22 mouse cellular contexts compared by ENCODE assay signal in genomic region chr12:86628050-86628782, GRCm38 (mm10). TPM values are rescaled to one million over a fixed set of nuclear protein-coding genes. Genes with fewer than 3 reads are reported as not detected.
DNase-seq lines count a peak whose midpoint lies in the region; ATAC-seq and TF ChIP-seq lines count a peak whose summit lies in the region.
"Had no signal": no experiment of that assay in that cellular context is flagged by ENCODE, and none has a peak within 500 bp of the region (broad histone marks: within the 10 kb centered on the region; RNA-seq: fewer than 3 reads in every experiment).

No protein-coding gene starts in this region.

- no peak overlapping the region for H3K9ac ChIP-seq in heart, embryonic 11.5 days (ENCODE audit: low read depth, low read length)
- no peak overlapping the region for H3K9ac ChIP-seq in lung, postnatal 0 days (replicated peaks; ENCODE audit: low read depth)
- H3K9ac ChIP-seq in stomach, embryonic 16.5 days (ENCODE audit: low read length) = no peak overlapping the region
- H3K9ac ChIP-seq: embryonic facial prominence, embryonic 13.5 days; hindbrain, embryonic 15.5 days; limb, embryonic 15.5 days; liver, embryonic 15.5 days; midbrain, embryonic 13.5 days; neural tube, embryonic 12.5 days had no signal

- peak; percentile 7; the same call in 1 of the 2 replicates for ATAC-seq in heart, embryonic 11.5 days (replicated peaks; ENCODE audit: insufficient number of reproducible peaks, low FRiP score, low TSS enrichment)
- ATAC-seq in lung, postnatal 0 days = peak; percentile 85
- ATAC-seq in stomach, embryonic 16.5 days (ENCODE audit: insufficient read depth, low FRiP score) = 0 out of 2 replicates have a peak, but pooled peaks have one; percentile 37
- ATAC-seq: forebrain, embryonic 14.5 days; intestine, postnatal 0 days; midbrain, embryonic 13.5 days had no signal

- DNase-seq in heart, embryonic 10.5 days (ENCODE audit: low spot score) = no peak
- peak; percentile 17 for DNase-seq in kidney, postnatal 14 days
- no peak for DNase-seq in kidney, postnatal 25 days
- peak; percentile 60 for DNase-seq in lung, postnatal 0 days (ENCODE audit: low spot score)
- no peak for DNase-seq in layer of hippocampus, adult 9-11 months
- DNase-seq: cerebellum, adult 11 months; cerebellum, postnatal 14 days; gastrocnemius, postnatal 14 days; heart, postnatal 4 days; right cerebral cortex, postnatal 4 days; thymus, postnatal 25 days had no signal

- no peaks in the 10 kb centered on the region for H3K36me3 ChIP-seq in heart, embryonic 11.5 days (ENCODE audit: control insufficient read depth, insufficient read depth, low read length)
- no peaks in the 10 kb centered on the region for H3K36me3 ChIP-seq in heart, embryonic 10.5 days
- H3K36me3 ChIP-seq in lung, postnatal 0 days (ENCODE audit: insufficient read depth, low read length) = no peaks in the 10 kb centered on the region
- H3K36me3 ChIP-seq in stomach, embryonic 16.5 days (ENCODE audit: control insufficient read depth, insufficient read depth, low read length) = no peaks in the 10 kb centered on the region
- H3K36me3 ChIP-seq: embryonic facial prominence, embryonic 13.5 days; hindbrain, embryonic 15.5 days; limb, embryonic 15.5 days; liver, embryonic 15.5 days; midbrain, embryonic 13.5 days; neural tube, embryonic 12.5 days had no signal

- H3K27ac ChIP-seq in heart, embryonic 11.5 days (ENCODE audit: low read depth, low read length) = no peak overlapping the region
- no peak overlapping the region; the same call in 1 of the 2 replicates for H3K27ac ChIP-seq in heart, embryonic 10.5 days
- 0 out of 2 replicates have a peak overlapping the region, but pooled peaks have one; percentile 43 for H3K27ac ChIP-seq in lung, postnatal 0 days (ENCODE audit: low read length)
- H3K27ac ChIP-seq in stomach, embryonic 16.5 days (ENCODE audit: low read length) = no peak overlapping the region
- H3K27ac ChIP-seq: embryonic facial prominence, embryonic 13.5 days; hindbrain, embryonic 15.5 days; layer of hippocampus, adult 2 months; limb, embryonic 15.5 days; liver, embryonic 15.5 days; midbrain, embryonic 13.5 days; neural tube, embryonic 12.5 days had no signal

- H3K4me1 ChIP-seq in heart, embryonic 11.5 days (ENCODE audit: control insufficient read depth, insufficient read depth, low read length) = peaks cover 12% of the 10 kb centered on the region
- peaks cover 13% of the 10 kb centered on the region for H3K4me1 ChIP-seq in heart, embryonic 10.5 days
- peaks cover 5% of the 10 kb centered on the region; the same call in 1 of the 2 replicates for H3K4me1 ChIP-seq in lung, postnatal 0 days (ENCODE audit: insufficient read depth, low read depth, low read length)
- no peaks in the 10 kb centered on the region for H3K4me1 ChIP-seq in stomach, embryonic 16.5 days (ENCODE audit: control insufficient read depth, insufficient read depth, low read length)
- H3K4me1 ChIP-seq: embryonic facial prominence, embryonic 13.5 days; hindbrain, embryonic 15.5 days; limb, embryonic 15.5 days; liver, embryonic 15.5 days; midbrain, embryonic 13.5 days; neural tube, embryonic 12.5 days had no signal

- no peak overlapping the region for H3K4me3 ChIP-seq in heart, embryonic 11.5 days (ENCODE audit: low read depth, low read length)
- no peak overlapping the region for H3K4me3 ChIP-seq in heart, embryonic 10.5 days
- H3K4me3 ChIP-seq in lung, postnatal 0 days (ENCODE audit: low read depth, low read length) = no peak overlapping the region
- no peak overlapping the region for H3K4me3 ChIP-seq in stomach, embryonic 16.5 days (replicated peaks; ENCODE audit: low read length)
- H3K4me3 ChIP-seq: embryonic facial prominence, embryonic 13.5 days; hindbrain, embryonic 15.5 days; layer of hippocampus, adult 2 months; limb, embryonic 15.5 days; liver, embryonic 15.5 days; midbrain, embryonic 13.5 days; neural tube, embryonic 12.5 days had no signal

- TF ChIP-seq CTCF in lung, postnatal 0 days (IDR thresholded peaks at IDR 0.05) = no peak

- no peak overlapping the region for H3K4me2 ChIP-seq in heart, embryonic 11.5 days
- H3K4me2 ChIP-seq in lung, postnatal 0 days (replicated peaks; ENCODE audit: low read depth, low read length) = no peak overlapping the region
- no peak overlapping the region for H3K4me2 ChIP-seq in stomach, embryonic 16.5 days (ENCODE audit: low read depth, low read length)
- H3K4me2 ChIP-seq: embryonic facial prominence, embryonic 13.5 days; hindbrain, embryonic 15.5 days; limb, embryonic 15.5 days; liver, embryonic 15.5 days; midbrain, embryonic 13.5 days; neural tube, embryonic 12.5 days had no signal

- H3K9me3 ChIP-seq in heart, embryonic 11.5 days (replicated peaks; ENCODE audit: control insufficient read depth, low read length) = no peaks in the 10 kb centered on the region
- H3K9me3 ChIP-seq in heart, embryonic 10.5 days = no peaks in the 10 kb centered on the region
- H3K9me3 ChIP-seq in lung, postnatal 0 days (ENCODE audit: low read length) = no peaks in the 10 kb centered on the region
- H3K9me3 ChIP-seq in stomach, embryonic 16.5 days (replicated peaks; ENCODE audit: control insufficient read depth, low read length) = no peaks in the 10 kb centered on the region
- H3K9me3 ChIP-seq: embryonic facial prominence, embryonic 13.5 days; hindbrain, embryonic 15.5 days; limb, embryonic 15.5 days; liver, embryonic 15.5 days; midbrain, embryonic 13.5 days; neural tube, embryonic 12.5 days had no signal

- WGBS in heart, embryonic 11.5 days (ENCODE audit: insufficient replicate concordance) = 64% methylated on average over 10 of the region's 10 CpGs
- WGBS in heart, embryonic 10.5 days = 75% methylated on average over 10 of the region's 10 CpGs
- WGBS in lung, postnatal 0 days = 34% methylated on average over 10 of the region's 10 CpGs
- WGBS in stomach, embryonic 16.5 days = 51% methylated on average over 10 of the region's 10 CpGs

- H3K27me3 ChIP-seq in heart, embryonic 11.5 days (ENCODE audit: control insufficient read depth, insufficient read depth, low read length) = no peaks in the 10 kb centered on the region
- peaks cover 23% of the 10 kb centered on the region for H3K27me3 ChIP-seq in heart, embryonic 10.5 days (ENCODE audit: insufficient read depth, poor library complexity, severe bottlenecking)
- H3K27me3 ChIP-seq in lung, postnatal 0 days (replicated peaks; ENCODE audit: insufficient read depth, low read length) = no peaks in the 10 kb centered on the region
- no peaks in the 10 kb centered on the region for H3K27me3 ChIP-seq in stomach, embryonic 16.5 days (ENCODE audit: control insufficient read depth, insufficient read depth, low read length)
- H3K27me3 ChIP-seq: embryonic facial prominence, embryonic 13.5 days; hindbrain, embryonic 15.5 days; limb, embryonic 15.5 days; liver, embryonic 15.5 days; midbrain, embryonic 13.5 days; neural tube, embryonic 12.5 days had no signal

- TF ChIP-seq EP300 in lung, postnatal 0 days (IDR thresholded peaks at IDR 0.05) = peak; percentile 51

RNA-seq across cellular contexts. Expression of gene Vash1, which starts 50.3 kb away (rescaled TPM):
- 7.7 and 8.2 TPM in 2 replicates for polyA plus RNA-seq in heart, embryonic 11.5 days (2014; fragmentation: Nextera tagmentation; extraction: Ambion mirVana)
- 7.7 and 9.9 TPM in 2 replicates for polyA plus RNA-seq in heart, embryonic 10.5 days (2016; fragmentation: Nextera tagmentation; extraction: Ambion mirVana)
- polyA plus RNA-seq in lung, postnatal 0 days (2015; fragmentation: Nextera tagmentation; extraction: Ambion mirVana) = 9.0 and 10.9 TPM in 2 replicates
- 5.2 and 6.8 TPM in 2 replicates for polyA plus RNA-seq in stomach, embryonic 16.5 days (2015; fragmentation: Nextera tagmentation; extraction: Ambion mirVana)

Comparison
In these comparisons a context has a peak if more than half of its experiments do, and no peak if none do; other contexts are left out.
1. DNase-seq: peak in kidney, postnatal 14 days (single experiment) and lung, postnatal 0 days (single experiment); none in heart, embryonic 10.5 days (single experiment), kidney, postnatal 25 days (0 of 2) and layer of hippocampus, adult 9-11 months (single experiment).
2. ATAC-seq: peak in every context shown above with its lines; median percentile 85 in lung, postnatal 0 days; 37 in stomach, embryonic 16.5 days; 7 in heart, embryonic 11.5 days.